ENCODE assay signal across 18 mouse cellular contexts in genomic region chr9:32652112-32652511, GRCm38 (mm10). TPM values are rescaled to one million over a fixed set of nuclear protein-coding genes. Genes with fewer than 3 reads are reported as not detected.
DNase-seq lines count a peak whose midpoint lies in the region; ATAC-seq and TF ChIP-seq lines count a peak whose summit lies in the region.
"Had no signal": no experiment of that assay in that cellular context is flagged by ENCODE, and none has a peak within 500 bp of the region (broad histone marks: within the 10 kb centered on the region; RNA-seq: fewer than 3 reads in every experiment).

No protein-coding gene starts in this region.

- H3K9me3 ChIP-seq in liver, postnatal 0 days (ENCODE audit: low read length) = no peaks in the 10 kb centered on the region
- no peaks in the 10 kb centered on the region for H3K9me3 ChIP-seq in liver, embryonic 11.5 days (ENCODE audit: control insufficient read depth, low read length)
- no peaks in the 10 kb centered on the region for H3K9me3 ChIP-seq in CH12.LX (replicated peaks; ENCODE audit: low read length)
- no peaks in the 10 kb centered on the region for H3K9me3 ChIP-seq in midbrain, embryonic 15.5 days
- H3K9me3 ChIP-seq in midbrain, embryonic 10.5 days (replicated peaks) = no peaks in the 10 kb centered on the region
- H3K9me3 ChIP-seq: embryonic facial prominence, embryonic 13.5 days; limb, embryonic 15.5 days; neural tube, embryonic 13.5 days; stomach, embryonic 15.5 days had no signal

- no peak; the same call in none of the 2 replicates for TF ChIP-seq RAD21 in CH12.LX (IDR thresholded peaks at IDR 0.05; ENCODE audit: low read depth, low read length)

- no peak overlapping the region for H3K27ac ChIP-seq in liver, postnatal 0 days (ENCODE audit: low read depth)
- no peak overlapping the region for H3K27ac ChIP-seq in liver, embryonic 11.5 days (ENCODE audit: low read depth, low read length)
- no peak overlapping the region for H3K27ac ChIP-seq in CH12.LX (ENCODE audit: insufficient read depth, low read depth)
- H3K27ac ChIP-seq in midbrain, embryonic 15.5 days = no peak overlapping the region
- H3K27ac ChIP-seq in midbrain, embryonic 10.5 days (replicated peaks) = no peak overlapping the region
- H3K27ac ChIP-seq: embryonic facial prominence, embryonic 13.5 days; limb, embryonic 15.5 days; neural tube, embryonic 13.5 days; stomach, embryonic 15.5 days had no signal

- H3K36me3 ChIP-seq in liver, postnatal 0 days (replicated peaks; ENCODE audit: insufficient read depth, low read length) = no peaks in the 10 kb centered on the region
- H3K36me3 ChIP-seq in liver, embryonic 11.5 days (ENCODE audit: control insufficient read depth, insufficient read depth, low read length) = no peaks in the 10 kb centered on the region
- H3K36me3 ChIP-seq in CH12.LX (replicated peaks in 1 of 2; ENCODE audit: control insufficient read depth in 1 of 2, insufficient read depth in 1 of 2, low read length in 1 of 2) = no peaks in the 10 kb centered on the region
- no peaks in the 10 kb centered on the region for H3K36me3 ChIP-seq in splenic B cell, adult 2 months (ENCODE audit: control insufficient read depth, insufficient read depth, low read length, poor library complexity, severe bottlenecking)
- no peaks in the 10 kb centered on the region for H3K36me3 ChIP-seq in midbrain, embryonic 15.5 days (replicated peaks)
- H3K36me3 ChIP-seq in midbrain, embryonic 10.5 days = no peaks in the 10 kb centered on the region
- H3K36me3 ChIP-seq: embryonic facial prominence, embryonic 13.5 days; limb, embryonic 15.5 days; neural tube, embryonic 13.5 days; stomach, embryonic 15.5 days had no signal

- ATAC-seq in liver, postnatal 0 days = no peak; the same call in 1 of the 2 replicates
- no peak for ATAC-seq in liver, embryonic 11.5 days (replicated peaks; ENCODE audit: low FRiP score)
- peak; percentile 68 for ATAC-seq in megakaryocyte, adult 5-6 weeks (ENCODE audit: poor library complexity, severe bottlenecking)
- ATAC-seq in midbrain, embryonic 15.5 days (replicated peaks) = no peak
- ATAC-seq: forebrain, embryonic 16.5 days had no signal

- no peak overlapping the region for H3K9ac ChIP-seq in liver, postnatal 0 days (replicated peaks)
- H3K9ac ChIP-seq in liver, embryonic 11.5 days (ENCODE audit: low read depth, low read length) = no peak overlapping the region
- H3K9ac ChIP-seq in CH12.LX (ENCODE audit: insufficient read depth, low read depth) = no peak overlapping the region
- H3K9ac ChIP-seq in midbrain, embryonic 15.5 days = no peak overlapping the region
- H3K9ac ChIP-seq: embryonic facial prominence, embryonic 13.5 days; limb, embryonic 15.5 days; lung, embryonic 14.5 days; neural tube, embryonic 13.5 days; stomach, embryonic 15.5 days had no signal

- H3K4me2 ChIP-seq in liver, postnatal 0 days (ENCODE audit: low read depth, low read length) = no peak overlapping the region
- H3K4me2 ChIP-seq in liver, embryonic 11.5 days = no peak overlapping the region
- peak overlapping the region; percentile 59 for H3K4me2 ChIP-seq in CH12.LX (ENCODE audit: insufficient read depth, low read depth, poor library complexity, severe bottlenecking)
- no peak overlapping the region for H3K4me2 ChIP-seq in midbrain, embryonic 15.5 days
- H3K4me2 ChIP-seq: embryonic facial prominence, embryonic 13.5 days; limb, embryonic 15.5 days; lung, embryonic 14.5 days; neural tube, embryonic 13.5 days; stomach, embryonic 15.5 days had no signal

- in situ Hi-C loops in CH12.LX (cut with MboI; ENCODE audit: low pct_ligation_motif_present, low pct_unique_long_range_greater_than_20kb, low sequenced_read_pairs) = loop anchor here (5.0 kb wide), 1 partner anchor 35 kb away; no protein-coding TSS in a partner anchor

- no peaks in the 10 kb centered on the region for H3K27me3 ChIP-seq in liver, postnatal 0 days (ENCODE audit: insufficient read depth, low read length)
- no peaks in the 10 kb centered on the region for H3K27me3 ChIP-seq in liver, embryonic 11.5 days (replicated peaks; ENCODE audit: control insufficient read depth, insufficient read depth, low read length)
- no peaks in the 10 kb centered on the region for H3K27me3 ChIP-seq in CH12.LX (replicated peaks)
- H3K27me3 ChIP-seq in splenic B cell, adult 2 months (ENCODE audit: control insufficient read depth, insufficient read depth, low read length, poor library complexity, severe bottlenecking) = no peaks in the 10 kb centered on the region
- H3K27me3 ChIP-seq in midbrain, embryonic 15.5 days (replicated peaks) = 0 out of 2 replicates have a peak, but pooled peaks cover 3% of the 10 kb centered on the region
- H3K27me3 ChIP-seq in midbrain, embryonic 10.5 days (ENCODE audit: low read depth, poor library complexity, severe bottlenecking) = peaks cover 15% of the 10 kb centered on the region
- H3K27me3 ChIP-seq: limb, embryonic 15.5 days; stomach, embryonic 15.5 days had no signal

- dilution Hi-C loops in CH12.LX (cut with MboI; ENCODE audit: extremely low pct_ligation_motif_present, extremely low pct_unique_long_range_greater_than_20kb, low sequenced_read_pairs) = no loop called here

- H3K4me3 ChIP-seq in liver, postnatal 0 days (ENCODE audit: low read depth, low read length) = no peak overlapping the region
- no peak overlapping the region for H3K4me3 ChIP-seq in liver, embryonic 11.5 days (ENCODE audit: low read depth, low read length)
- H3K4me3 ChIP-seq in CH12.LX (replicated peaks in 1 of 3; ENCODE audit: low read depth in 2 of 3, low read length in 2 of 3, poor library complexity in 1 of 3) = no peak overlapping the region
- no peak overlapping the region for H3K4me3 ChIP-seq in midbrain, embryonic 15.5 days
- no peak overlapping the region for H3K4me3 ChIP-seq in midbrain, embryonic 10.5 days
- H3K4me3 ChIP-seq: embryonic facial prominence, embryonic 13.5 days; limb, embryonic 15.5 days; neural tube, embryonic 13.5 days; stomach, embryonic 15.5 days had no signal

- TF ChIP-seq EP300 in liver, postnatal 0 days (IDR thresholded peaks at IDR 0.05; ENCODE audit: low read depth) = no peak
- peak; percentile 99 for TF ChIP-seq EP300 in CH12.LX (IDR thresholded peaks at IDR 0.05; ENCODE audit: low read length)

- H3K4me1 ChIP-seq in liver, postnatal 0 days (ENCODE audit: insufficient read depth) = peaks cover 9% of the 10 kb centered on the region
- H3K4me1 ChIP-seq in liver, embryonic 11.5 days (replicated peaks; ENCODE audit: control insufficient read depth, insufficient read depth, low read length) = no peaks in the 10 kb centered on the region; the same call in 1 of the 2 replicates
- H3K4me1 ChIP-seq in CH12.LX (ENCODE audit: control insufficient read depth in 1 of 2, insufficient read depth in 2 of 2) = peaks cover 7 to 44% of the 10 kb centered on the region in 2 experiments
- no peaks in the 10 kb centered on the region for H3K4me1 ChIP-seq in midbrain, embryonic 15.5 days
- H3K4me1 ChIP-seq in midbrain, embryonic 10.5 days = no peaks in the 10 kb centered on the region

- TF ChIP-seq POLR2A in CH12.LX (IDR thresholded peaks at IDR 0.05; ENCODE audit: low read depth, low read length) = no peak

- peak; percentile 24 for DNase-seq in liver, postnatal 0 days
- DNase-seq in liver, embryonic 11.5 days (ENCODE audit: low spot score) = no peak
- DNase-seq in CH12.LX (ENCODE audit: extremely low read depth) = peak; percentile 93
- DNase-seq in splenic B cell, adult 2 months (ENCODE audit: low read depth, low spot score) = peak; percentile 97
- DNase-seq in midbrain, embryonic 10.5 days (ENCODE audit: low spot score) = no peak
- DNase-seq: adrenal gland, postnatal 14 days; cerebellum, adult 18-20 months; kidney, adult 9 months; kidney, postnatal 36 days; lung, embryonic 14.5 days; right cerebral cortex, postnatal 14 days had no signal

- no peaks in the 10 kb centered on the region for H3K79me2 ChIP-seq in CH12.LX (replicated peaks; ENCODE audit: control insufficient read depth, extremely low read depth, insufficient read depth, poor library complexity, severe bottlenecking)

- 75% methylated on average over 10 of the region's 10 CpGs for WGBS in liver, postnatal 0 days (ENCODE audit: insufficient replicate concordance)
- 88% methylated on average over 10 of the region's 10 CpGs for WGBS in liver, embryonic 11.5 days
- WGBS in midbrain, embryonic 15.5 days = 94% methylated on average over 10 of the region's 10 CpGs
- 93% methylated on average over 10 of the region's 10 CpGs for WGBS in midbrain, embryonic 10.5 days

- no peak for TF ChIP-seq CTCF in liver, postnatal 0 days (IDR thresholded peaks at IDR 0.05; ENCODE audit: low read depth)
- no peak for TF ChIP-seq CTCF in CH12.LX (conservative IDR thresholded peaks at IDR 0.05 in 1 of 2, IDR thresholded peaks at IDR 0.05 in 1 of 2; ENCODE audit: low read depth in 2 of 2, low read length in 2 of 2)

TF ChIP-seq in CH12.LX, 34 proteins besides CTCF, POLR2A, EP300 and RAD21 (continues in another document):
- peak; percentile 99 for TF ChIP-seq IRF4 (IDR thresholded peaks at IDR 0.05; ENCODE audit: low read depth, low read length)
- no peak for TF ChIP-seq ZKSCAN1 (IDR thresholded peaks at IDR 0.05; ENCODE audit: borderline replicate concordance, low read depth, low read length)
- TF ChIP-seq ZMIZ1 (IDR thresholded peaks at IDR 0.05; ENCODE audit: low read depth, low read length) = no peak
- TF ChIP-seq ETS1 (conservative IDR thresholded peaks at IDR 0.05; ENCODE audit: low read depth, low read length) = peak; percentile 100
- 0 out of 2 replicates have a peak, but pooled peaks have one; percentile 52 for TF ChIP-seq SIN3A (IDR thresholded peaks at IDR 0.05; ENCODE audit: low read length)
- TF ChIP-seq HCFC1 (IDR thresholded peaks at IDR 0.05; ENCODE audit: low read depth, low read length) = no peak
- no peak for TF ChIP-seq CHD1 (IDR thresholded peaks at IDR 0.05; ENCODE audit: low read depth, low read length)
- peak; percentile 99 for TF ChIP-seq JUN (IDR thresholded peaks at IDR 0.05; ENCODE audit: insufficient read depth, low read depth, low read length)
- no peak; the same call in 1 of the 2 replicates for TF ChIP-seq MAZ (IDR thresholded peaks at IDR 0.05; ENCODE audit: low read depth, low read length)
- TF ChIP-seq MYC (IDR thresholded peaks at IDR 0.05; ENCODE audit: low read depth, low read length) = peak; percentile 89
- peak; percentile 91; the same call in 1 of the 2 replicates for TF ChIP-seq TCF12 (IDR thresholded peaks at IDR 0.05; ENCODE audit: low read depth, low read length)

RNA-seq across cellular contexts. Expression of gene Ets1, which starts 16.1 kb away (rescaled TPM):
- polyA plus RNA-seq in liver, postnatal 0 days (2015; fragmentation: Nextera tagmentation; extraction: Ambion mirVana) = 14.6 and 18.1 TPM in 2 replicates
- 31.4 and 35.8 TPM in 2 replicates for polyA plus RNA-seq in liver, embryonic 11.5 days (2014; fragmentation: Nextera tagmentation; extraction: Ambion mirVana)
- total RNA-seq in CH12.LX (2012; rRNA removed) = 9.5 and 10.0 TPM in 2 replicates
- 23.5 and 23.7 TPM in 2 replicates for total RNA-seq in CH12.LX (2014; rRNA removed)
- polyA plus RNA-seq in CH12.LX (2012; ENCODE audit: insufficient read length, low read depth) = 17.8 and 19.8 TPM in 2 replicates
- total RNA-seq in megakaryocyte, adult 5-6 weeks (2015) = 8.6 and 16.8 TPM in 2 replicates
- 29.5 and 33.1 TPM in 2 replicates for total RNA-seq in megakaryocyte, adult 5-6 weeks (2017)
- polyA plus RNA-seq in midbrain, embryonic 15.5 days (2015; fragmentation: Nextera tagmentation; extraction: Ambion mirVana) = 18.6 and 20.8 TPM in 2 replicates
- 25.7 and 26.2 TPM in 2 replicates for polyA plus RNA-seq in midbrain, embryonic 10.5 days (2016; fragmentation: Nextera tagmentation; extraction: Ambion mirVana)

Comparison
In these comparisons a context has a peak if more than half of its experiments do, and no peak if none do; other contexts are left out.
1. DNase-seq: peak in liver, postnatal 0 days (single experiment), CH12.LX (single experiment) and splenic B cell, adult 2 months (single experiment); none in liver, embryonic 11.5 days (single experiment) and midbrain, embryonic 10.5 days (single experiment).